Mouse (Mus musculus) erythroid progenitor cell, adult 5-6 weeks (primary cell): ENCODE data around the gene Tceanc2. TPM values are rescaled to one million over a fixed set of nuclear protein-coding genes. Genes with fewer than 3 reads are reported as not detected.

Source experiments
- ATAC-seq: replicated peaks from 2 replicates; pipeline ENCODE4 v1.8.0; 2016; ENCODE audit warnings: moderate number of reproducible peaks, mild to moderate bottlenecking, moderate TSS enrichment, inconsistent platforms; ENCODE audit not compliant: poor library complexity, low FRiP score, severe bottlenecking
- total RNA-seq, 2 experiments: library from RNA; stranded (forward) in 1 of 2; stranded (reverse) in 1 of 2; fragments of 150-400 nt in 1 of 2; fragments of 186-747, 209-891 nt in 1 of 2; gene quantifications; 2 replicates each; pipeline versions ENCODE4 v1.2.3 to v1.2.4; 2015 to 2017; ENCODE audit warnings: low replicate concordance in 2 of 2

Gene Tceanc2
- total RNA-seq, 2 experiments from 2014 or later, result 13.4 to 48.4 TPM

DNA sequence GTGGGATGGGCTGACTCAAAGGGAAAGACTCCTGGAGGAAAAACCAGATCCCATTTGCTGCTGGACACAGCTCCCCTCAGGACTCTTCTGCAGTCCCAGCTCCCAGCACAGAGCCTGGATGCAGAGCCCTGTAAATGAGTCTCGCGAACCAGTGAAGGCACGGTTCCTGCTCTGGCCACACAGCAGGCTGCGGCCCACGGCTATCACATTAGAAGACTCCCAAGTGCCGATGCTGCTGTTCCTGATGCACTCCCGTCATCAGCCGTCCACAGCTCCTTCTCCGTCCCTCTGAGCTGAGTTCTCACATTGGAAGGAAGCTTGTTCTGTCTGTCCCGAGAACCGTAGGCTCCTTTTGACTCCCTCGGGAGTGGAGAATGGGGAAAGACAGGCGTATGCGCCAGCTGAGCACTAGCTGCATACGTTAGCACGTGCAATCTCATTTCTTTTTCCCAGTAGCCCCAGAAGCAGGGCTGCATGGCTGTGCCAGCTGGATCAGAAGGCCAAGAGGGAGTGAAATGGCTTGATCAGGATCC is 82.0 kb downstream of the Tceanc2 start, which contains the start of gene Cdcp2:
TSS of gene Cdcp2 (plus strand) at position 51 of the 533 bp plus-strand sequence.
- no peak for ATAC-seq

DNA sequence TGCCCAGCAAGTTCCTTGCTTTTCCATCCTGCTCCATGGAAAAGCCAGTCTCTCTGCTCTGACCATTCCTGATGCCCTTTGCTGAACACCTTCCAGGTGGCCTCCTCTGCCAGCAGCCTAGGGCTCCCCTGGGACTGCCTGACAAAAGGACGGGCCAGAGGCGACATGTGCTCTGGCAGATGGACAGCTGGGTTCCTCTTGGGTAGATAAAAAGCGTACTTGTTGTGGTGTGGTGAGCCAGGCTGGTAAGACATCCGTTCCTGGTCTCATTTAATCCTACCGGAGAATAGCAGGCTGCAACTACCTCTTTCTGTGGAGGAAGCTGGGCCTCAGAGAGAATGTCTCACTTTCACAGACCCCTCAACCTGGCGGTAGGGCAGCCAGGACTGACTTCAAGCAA is 82.9 kb downstream of the Tceanc2 start:
- ATAC-seq, result no peak

GRCm38 (mm10) chr4:107094484-107095187 is 84.3 kb downstream of the Tceanc2 start:
- no peak for ATAC-seq

- ATAC-seq, result no peak
These were observed 87.2 kb downstream of the Tceanc2 start for GRCm38 (mm10) chr4:107091696-107092095.

GRCm38 (mm10) chr4:107084858-107085257 is 94.1 kb downstream of the Tceanc2 start:
- no peak for ATAC-seq

DNA sequence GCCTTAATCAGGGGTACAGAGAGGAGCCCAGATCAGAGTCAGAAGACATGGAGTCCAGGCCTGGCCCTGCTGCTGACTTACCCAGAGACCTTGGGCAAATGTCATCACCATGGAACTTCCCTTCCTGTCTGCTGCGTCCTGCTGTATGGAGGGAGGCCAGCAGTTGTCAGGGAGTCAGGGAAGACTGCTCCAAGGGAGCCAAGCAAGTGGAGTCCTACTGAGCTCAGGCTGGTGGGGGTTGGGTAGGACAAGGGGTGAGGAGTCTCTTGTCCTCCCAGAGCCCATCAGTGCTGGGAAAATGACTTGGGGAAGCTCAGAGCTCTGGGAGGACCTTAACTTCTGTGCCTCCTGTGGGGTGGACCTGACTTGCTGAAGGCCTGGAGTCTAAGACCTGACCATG is 94.6 kb downstream of the Tceanc2 start:
- no peak for ATAC-seq

Other genes starting within 250 kb of the Tceanc2 start
- gene Mrpl37, start 112.2 kb downstream of the Tceanc2 start, total RNA-seq (2015; ENCODE audit: low replicate concordance), result 13.4 and 24.9 TPM in 2 replicates
- 11.0 and 14.3 TPM in 2 replicates for gene Mrpl37, start 112.2 kb downstream of the Tceanc2 start, total RNA-seq (2017; ENCODE audit: low replicate concordance)
- 0.36 TPM in 1 of 2 replicates, not detected in the other for gene Cyb5rl, start 112.1 kb downstream of the Tceanc2 start, total RNA-seq (2015; ENCODE audit: low replicate concordance)
- gene Cyb5rl, start 112.1 kb downstream of the Tceanc2 start, total RNA-seq (2017; ENCODE audit: low replicate concordance), result 0.15 TPM in 1 of 2 replicates, not detected in the other
- not detected in 2 replicates for gene Cdcp2, start 82.2 kb downstream of the Tceanc2 start, total RNA-seq (2015; ENCODE audit: low replicate concordance)
- gene Cdcp2, start 82.2 kb downstream of the Tceanc2 start, total RNA-seq (2017; ENCODE audit: low replicate concordance), result not detected in 2 replicates
- 181 and 214 TPM in 2 replicates for gene Tmem59, start 717 bp downstream of the Tceanc2 start, total RNA-seq (2015; ENCODE audit: low replicate concordance)
- gene Tmem59, start 717 bp downstream of the Tceanc2 start, total RNA-seq (2017; ENCODE audit: low replicate concordance), result 134 and 191 TPM in 2 replicates
- not detected in 2 replicates for gene Ldlrad1, start 30.1 kb upstream of the Tceanc2 start, total RNA-seq (2015; ENCODE audit: low replicate concordance)
- gene Ldlrad1, start 30.1 kb upstream of the Tceanc2 start, total RNA-seq (2017; ENCODE audit: low replicate concordance), result 3.2 TPM in 1 of 2 replicates, not detected in the other
- 8.4 and 15.9 TPM in 2 replicates for gene Lrrc42, start 74.4 kb upstream of the Tceanc2 start, total RNA-seq (2015; ENCODE audit: low replicate concordance)
- 8.2 and 22.2 TPM in 2 replicates for gene Lrrc42, start 74.4 kb upstream of the Tceanc2 start, total RNA-seq (2017; ENCODE audit: low replicate concordance)
- 1.3 and 3.6 TPM in 2 replicates for gene Hspb11, start 74.5 kb upstream of the Tceanc2 start, total RNA-seq (2015; ENCODE audit: low replicate concordance)
- 5.0 and 11.8 TPM in 2 replicates for gene Hspb11, start 74.5 kb upstream of the Tceanc2 start, total RNA-seq (2017; ENCODE audit: low replicate concordance)
- gene Dio1, start 128.1 kb upstream of the Tceanc2 start, total RNA-seq (2015; ENCODE audit: low replicate concordance), result not detected in 2 replicates
- not detected in 2 replicates for gene Dio1, start 128.1 kb upstream of the Tceanc2 start, total RNA-seq (2017; ENCODE audit: low replicate concordance)
- gene Yipf1, start 135.2 kb upstream of the Tceanc2 start, total RNA-seq (2015; ENCODE audit: low replicate concordance), result 5.0 and 34.6 TPM in 2 replicates
- gene Yipf1, start 135.2 kb upstream of the Tceanc2 start, total RNA-seq (2017; ENCODE audit: low replicate concordance), result 14.9 and 20.5 TPM in 2 replicates
- gene Ndc1, start 188.7 kb upstream of the Tceanc2 start, total RNA-seq (2015; ENCODE audit: low replicate concordance), result 37.5 and 67.1 TPM in 2 replicates
- gene Ndc1, start 188.7 kb upstream of the Tceanc2 start, total RNA-seq (2017; ENCODE audit: low replicate concordance), result 13.2 and 21.3 TPM in 2 replicates